ENCODE assay signal across 9 mouse cellular contexts in the genomic region with DNA sequence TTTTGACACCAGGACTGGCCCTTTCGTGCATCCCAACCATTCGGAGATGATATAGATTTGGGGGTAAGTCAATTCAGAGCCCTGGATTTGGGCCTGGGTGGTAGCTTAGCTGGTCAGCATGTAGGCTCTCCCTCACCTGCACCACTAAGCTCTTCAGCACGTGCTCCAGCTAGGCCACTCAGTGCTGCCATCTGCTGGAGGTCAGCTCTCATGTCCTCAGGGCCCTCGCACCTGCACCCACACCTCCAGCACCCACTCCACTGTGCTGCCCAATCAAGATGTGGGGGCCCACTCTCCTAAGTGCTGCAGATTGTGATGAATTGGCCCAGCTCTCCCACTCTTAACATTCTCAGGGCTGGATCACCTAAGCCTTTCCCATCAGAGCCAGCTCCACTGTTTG. TPM values are rescaled to one million over a fixed set of nuclear protein-coding genes. Genes with fewer than 3 reads are reported as not detected.
DNase-seq lines count a peak whose midpoint lies in the region; ATAC-seq and TF ChIP-seq lines count a peak whose summit lies in the region.
"Had no signal": no experiment of that assay in that cellular context is flagged by ENCODE, and none has a peak within 500 bp of the region (broad histone marks: within the 10 kb centered on the region; RNA-seq: fewer than 3 reads in every experiment).

No protein-coding gene starts in this region.

- WGBS in hindbrain, embryonic 16.5 days = 72% methylated on average over 4 of the region's 4 CpGs
- 58% methylated on average over 4 of the region's 4 CpGs for WGBS in liver, adult 2 months
- 71% methylated on average over 4 of the region's 4 CpGs for WGBS in neural tube, embryonic 11.5 days

- TF ChIP-seq POLR2A in liver, adult 2 months (IDR thresholded peaks at IDR 0.05; ENCODE audit: extremely low read depth, insufficient read depth, low read length) = no peak

- no peaks in the 10 kb centered on the region for H3K9me3 ChIP-seq in hindbrain, embryonic 16.5 days (ENCODE audit: control insufficient read depth, low read length)
- no peaks in the 10 kb centered on the region for H3K9me3 ChIP-seq in neural tube, embryonic 11.5 days (ENCODE audit: control insufficient read depth, low read length)

- DNase-seq in ovary, postnatal 36 days (ENCODE audit: low spot score) = peak; percentile 31
- no peak for DNase-seq in ovary, adult 18-20 months (ENCODE audit: low spot score)
- DNase-seq in adrenal gland, postnatal 36 days = peak; percentile 70 to 78
- DNase-seq in liver, adult 2 months (ENCODE audit: extremely low read depth, low read depth, low spot score) = no peak
- peak; percentile 40 for DNase-seq in neural tube, embryonic 11.5 days (ENCODE audit: low spot score)
- peak; percentile 81 for DNase-seq in thymus, postnatal 14 days

- no peak overlapping the region for H3K27ac ChIP-seq in hindbrain, embryonic 16.5 days (ENCODE audit: low read depth, low read length)
- no peak overlapping the region for H3K27ac ChIP-seq in liver, adult 2 months (replicated peaks; ENCODE audit: insufficient read depth, low read depth, low read length)
- no peak overlapping the region for H3K27ac ChIP-seq in neural tube, embryonic 11.5 days (ENCODE audit: low read depth, low read length)

- no peaks in the 10 kb centered on the region for H3K4me1 ChIP-seq in hindbrain, embryonic 16.5 days (ENCODE audit: control insufficient read depth, insufficient read depth, low read depth, low read length)
- no peaks in the 10 kb centered on the region for H3K4me1 ChIP-seq in liver, adult 2 months (ENCODE audit: control insufficient read depth, insufficient read depth, low read length)
- H3K4me1 ChIP-seq in neural tube, embryonic 11.5 days (ENCODE audit: control insufficient read depth, insufficient read depth, low read length) = no peaks in the 10 kb centered on the region

- TF ChIP-seq CTCF in liver, adult 2 months (IDR thresholded peaks at IDR 0.05; ENCODE audit: low read depth, low read length) = peak; percentile 80

- no peaks in the 10 kb centered on the region for H3K79me2 ChIP-seq in liver, adult 2 months (ENCODE audit: control insufficient read depth, insufficient read depth, low read length)

- no peak overlapping the region for H3K9ac ChIP-seq in hindbrain, embryonic 16.5 days (ENCODE audit: low read depth, low read length)
- no peak overlapping the region for H3K9ac ChIP-seq in liver, adult 2 months (ENCODE audit: low read depth, low read length)
- H3K9ac ChIP-seq in neural tube, embryonic 11.5 days (ENCODE audit: low read length) = no peak overlapping the region

- no peak overlapping the region for H3K4me3 ChIP-seq in hindbrain, embryonic 16.5 days (ENCODE audit: low read length)
- H3K4me3 ChIP-seq in liver, adult 2 months (ENCODE audit: insufficient read depth, low read depth, low read length) = no peak overlapping the region
- no peak overlapping the region for H3K4me3 ChIP-seq in neural tube, embryonic 11.5 days (ENCODE audit: low read depth, low read length)
- H3K4me3 ChIP-seq: myocyte had no signal

- no peaks in the 10 kb centered on the region for H3K36me3 ChIP-seq in hindbrain, embryonic 16.5 days (ENCODE audit: control insufficient read depth, insufficient read depth, low read length)
- H3K36me3 ChIP-seq in liver, adult 2 months (ENCODE audit: control insufficient read depth, insufficient read depth, low read length) = no peaks in the 10 kb centered on the region
- no peaks in the 10 kb centered on the region for H3K36me3 ChIP-seq in neural tube, embryonic 11.5 days (ENCODE audit: control insufficient read depth, insufficient read depth, low read length)

- peak; percentile 68 for ATAC-seq in erythroid progenitor cell, adult 5-6 weeks (replicated peaks; ENCODE audit: low FRiP score, poor library complexity, severe bottlenecking)
- peak; percentile 31; the same call in 1 of the 2 replicates for ATAC-seq in hindbrain, embryonic 16.5 days
- peak; percentile 32 for ATAC-seq in neural tube, embryonic 11.5 days (ENCODE audit: insufficient read depth, low FRiP score, low TSS enrichment)

- no peaks in the 10 kb centered on the region for H3K27me3 ChIP-seq in hindbrain, embryonic 16.5 days (replicated peaks; ENCODE audit: control insufficient read depth, insufficient read depth, low read length)
- H3K27me3 ChIP-seq in liver, adult 2 months (ENCODE audit: control insufficient read depth, insufficient read depth, low read length) = no peaks in the 10 kb centered on the region
- H3K27me3 ChIP-seq in neural tube, embryonic 11.5 days (ENCODE audit: control insufficient read depth, insufficient read depth, low read length) = no peaks in the 10 kb centered on the region

- H3K4me2 ChIP-seq in hindbrain, embryonic 16.5 days (ENCODE audit: low read length) = no peak overlapping the region
- no peak overlapping the region for H3K4me2 ChIP-seq in neural tube, embryonic 11.5 days (ENCODE audit: low read depth)

RNA-seq across cellular contexts. Expression of a gene that starts 41.4 kb away (rescaled TPM):
- 10 to 100 TPM; 54.0 to 66.8 TPM for total RNA-seq in adrenal gland, postnatal 36 days (2021)
- total RNA-seq in erythroid progenitor cell, adult 5-6 weeks (2015; ENCODE audit: low replicate concordance) = 7.9 and 14.7 TPM in 2 replicates
- total RNA-seq in erythroid progenitor cell, adult 5-6 weeks (2017; ENCODE audit: low replicate concordance) = 4.0 and 4.2 TPM in 2 replicates
- 507 and 556 TPM in 2 replicates for polyA plus RNA-seq in hindbrain, embryonic 16.5 days (2015; fragmentation: Nextera tagmentation; extraction: Ambion mirVana)
- total RNA-seq in liver, adult 2 months (2014; rRNA removed) = 1.8 and 3.2 TPM in 2 replicates
- 2.5 and 2.8 TPM in 2 replicates for polyA plus RNA-seq in liver, adult 2 months (2012; rRNA removed)
- polyA plus RNA-seq in neural tube, embryonic 11.5 days (2014; fragmentation: Nextera tagmentation; extraction: Ambion mirVana) = 40.9 and 51.5 TPM in 2 replicates

Comparison
In these comparisons a context has a peak if more than half of its experiments do, and no peak if none do; other contexts are left out.
1. DNase-seq: peak in ovary, postnatal 36 days (single experiment), adrenal gland, postnatal 36 days (2 of 2), neural tube, embryonic 11.5 days (single experiment) and thymus, postnatal 14 days (single experiment); none in ovary, adult 18-20 months (single experiment) and liver, adult 2 months (single experiment).
2. Peak in every context shown above with its lines, with median percentiles within 50 percentile points of each other: ATAC-seq.